In genomic region chr12:54385401-54385800, GRCm38 (mm10) we compare ENCODE assay signal across 10 mouse cellular contexts.
A peak's percentile ranks its signal among the peaks of the same experiment; 100 is the strongest.
DNase-seq lines count a peak whose midpoint lies in the region; ATAC-seq and TF ChIP-seq lines count a peak whose summit lies in the region.
"Had no signal": no experiment of that assay in that cellular context is flagged by ENCODE, and none has a peak within 500 bp of the region (broad histone marks: within the 10 kb centered on the region; RNA-seq: fewer than 3 reads in every experiment).

No protein-coding gene starts in this region.

- H3K4me1 ChIP-seq in forebrain, embryonic 13.5 days, result peaks cover 9% of the 10 kb centered on the region; the same call in 1 of the 2 replicates
- H3K4me1 ChIP-seq in forebrain, embryonic 12.5 days, result peaks cover 3% of the 10 kb centered on the region; the same call in 1 of the 2 replicates
- peaks cover 10% of the 10 kb centered on the region for H3K4me1 ChIP-seq in lung, embryonic 14.5 days (ENCODE audit: insufficient read depth)

- peak; percentile 82 for ATAC-seq in forebrain, embryonic 13.5 days
- no peak for ATAC-seq in forebrain, embryonic 12.5 days (ENCODE audit: low FRiP score)
- ATAC-seq in lung, embryonic 14.5 days (ENCODE audit: insufficient read depth), result peak; percentile 88
- ATAC-seq: inflammation-experienced regulatory T-cells, adult 6 months had no signal

- H3K4me3 ChIP-seq in forebrain, embryonic 13.5 days, result no peak overlapping the region
- no peak overlapping the region for H3K4me3 ChIP-seq in forebrain, embryonic 12.5 days (replicated peaks)
- H3K4me3 ChIP-seq in lung, embryonic 14.5 days (ENCODE audit: low read depth, low read length), result no peak overlapping the region

- no peaks in the 10 kb centered on the region for H3K36me3 ChIP-seq in forebrain, embryonic 13.5 days (ENCODE audit: poor library complexity, severe bottlenecking)
- H3K36me3 ChIP-seq in forebrain, embryonic 12.5 days (replicated peaks), result no peaks in the 10 kb centered on the region
- no peaks in the 10 kb centered on the region for H3K36me3 ChIP-seq in lung, embryonic 14.5 days (ENCODE audit: insufficient read depth)

- no peak overlapping the region for H3K9ac ChIP-seq in forebrain, embryonic 13.5 days
- no peak overlapping the region for H3K9ac ChIP-seq in forebrain, embryonic 12.5 days
- no peak overlapping the region for H3K9ac ChIP-seq in lung, embryonic 14.5 days

- H3K4me2 ChIP-seq in forebrain, embryonic 13.5 days, result no peak overlapping the region
- no peak overlapping the region for H3K4me2 ChIP-seq in forebrain, embryonic 12.5 days
- H3K4me2 ChIP-seq in lung, embryonic 14.5 days, result no peak overlapping the region

- TF ChIP-seq CTCF in lung, embryonic 14.5 days (IDR thresholded peaks at IDR 0.05; ENCODE audit: low read depth), result no peak

- DNase-seq in right cerebral cortex, postnatal 10 days (ENCODE audit: low spot score in 2 of 2), result peak; percentile 42 to 46
- no peak for DNase-seq in right cerebral cortex, postnatal 14 days
- peak; percentile 88 for DNase-seq in lung, embryonic 14.5 days
- no peak for DNase-seq in urinary bladder, postnatal 14 days (ENCODE audit: low spot score)
- DNase-seq in cerebellum, adult 18-20 months, result no peak
- no peak for DNase-seq in T-cell, adult 2 months (ENCODE audit: low spot score)
- DNase-seq: embryo, embryonic 11 days had no signal

- H3K27me3 ChIP-seq in forebrain, embryonic 13.5 days, result no peaks in the 10 kb centered on the region
- no peaks in the 10 kb centered on the region for H3K27me3 ChIP-seq in forebrain, embryonic 12.5 days
- H3K27me3 ChIP-seq in lung, embryonic 14.5 days (ENCODE audit: insufficient read depth, low read length), result no peaks in the 10 kb centered on the region

- H3K9me3 ChIP-seq in forebrain, embryonic 13.5 days (replicated peaks), result no peaks in the 10 kb centered on the region
- no peaks in the 10 kb centered on the region for H3K9me3 ChIP-seq in forebrain, embryonic 12.5 days
- no peaks in the 10 kb centered on the region for H3K9me3 ChIP-seq in lung, embryonic 14.5 days (ENCODE audit: low read depth, low read length)

- 41% methylated on average over 4 of the region's 4 CpGs for WGBS in forebrain, embryonic 13.5 days
- 59% methylated on average over 4 of the region's 4 CpGs for WGBS in forebrain, embryonic 12.5 days
- 19% methylated on average over 4 of the region's 4 CpGs for WGBS in lung, embryonic 14.5 days

- no peak overlapping the region; the same call in 1 of the 2 replicates for H3K27ac ChIP-seq in forebrain, embryonic 13.5 days
- no peak overlapping the region for H3K27ac ChIP-seq in forebrain, embryonic 12.5 days
- peak overlapping the region; percentile 37; the same call in 1 of the 2 replicates for H3K27ac ChIP-seq in lung, embryonic 14.5 days (ENCODE audit: low read depth)

Comparison
In these comparisons a context has a peak if more than half of its experiments do, and no peak if none do; other contexts are left out.
1. DNase-seq: peak in right cerebral cortex, postnatal 10 days (2 of 2) and lung, embryonic 14.5 days (single experiment); none in right cerebral cortex, postnatal 14 days (single experiment), urinary bladder, postnatal 14 days (single experiment), cerebellum, adult 18-20 months (0 of 2) and T-cell, adult 2 months (single experiment).